Mouse (Mus musculus) leukemia stem cell, adult 10-12 weeks (primary cell): Measurements from ENCODE around the gene Kiz. TPM values are rescaled to one million over a fixed set of nuclear protein-coding genes. Genes with fewer than 3 reads are reported as not detected.

ENCODE experiments used
- polyA plus RNA-seq: library from polyadenylated mRNA; stranded (reverse); fragments of >175 nt; gene quantifications from 2 replicates; pipeline ENCODE4 v1.2.3, GENCODE M21; 2012; ENCODE audit warnings: low replicate concordance

Gene Kiz
- polyA plus RNA-seq, result 1.9 and 7.8 TPM in 2 replicates

GRCm38 (mm10) chr2:146855599-146856039 is at the start of gene Kiz:
Gene Kiz (plus strand): TSS chr2:146855864.

GRCm38 (mm10) chr2:147012623-147013184 is 157.0 kb downstream of the Kiz start, which contains the start of gene Xrn2:
Gene Xrn2 (plus strand): TSS chr2:147012996.

Other genes with a start within 250 kb of the Kiz start
- gene Xrn2, start 157.1 kb downstream of the Kiz start, polyA plus RNA-seq, result 1.6 and 18.9 TPM in 2 replicates
- not detected in 2 replicates for gene Nkx2-4, start 229.6 kb downstream of the Kiz start, polyA plus RNA-seq